Mouse (Mus musculus) macrophage (primary cell): Measurements from ENCODE around the gene Tmem202. TPM values are rescaled to one million over a fixed set of nuclear protein-coding genes. Genes with fewer than 3 reads are reported as not detected.

Experiments used
- H3K27ac ChIP-seq: fragments of 350-480 bp; formaldehyde crosslinking; 2 replicates; pipeline ENCODE4 v1.9.0; 2021
- H3K36me3 ChIP-seq: fragments of 350-480 bp; formaldehyde crosslinking; 2 replicates; pipeline ENCODE4 v1.9.0; 2021; ENCODE audit errors: inconsistent target
- H3K4me3 ChIP-seq: fragments of 350-480 bp; formaldehyde crosslinking; 2 replicates; pipeline ENCODE4 v1.9.0; 2021; ENCODE audit errors: inconsistent target
- H3K79me2 ChIP-seq: fragments of 350-480 bp; formaldehyde crosslinking; 2 replicates; pipeline ENCODE4 v1.9.0; 2021; ENCODE audit errors: inconsistent target
- WGBS: methylation state at CpG from one replicate; pipeline ENCODE4 v1.1.7; 2026; ENCODE audit warnings: inconsistent platforms; ENCODE audit not compliant: missing documents; 5-methylcytosine and 5-hydroxymethylcytosine counted together
- polyA plus RNA-seq: library from polyadenylated mRNA; stranded (reverse); fragments of 250-400 nt; gene quantifications from 3 replicates; pipeline ENCODE4 v1.2.4, GENCODE M21; 2018; ENCODE audit warnings: inconsistent platforms

Tmem202 gene
- polyA plus RNA-seq, 1 experiment from 2014 or later: 5.0 TPM

DNA sequence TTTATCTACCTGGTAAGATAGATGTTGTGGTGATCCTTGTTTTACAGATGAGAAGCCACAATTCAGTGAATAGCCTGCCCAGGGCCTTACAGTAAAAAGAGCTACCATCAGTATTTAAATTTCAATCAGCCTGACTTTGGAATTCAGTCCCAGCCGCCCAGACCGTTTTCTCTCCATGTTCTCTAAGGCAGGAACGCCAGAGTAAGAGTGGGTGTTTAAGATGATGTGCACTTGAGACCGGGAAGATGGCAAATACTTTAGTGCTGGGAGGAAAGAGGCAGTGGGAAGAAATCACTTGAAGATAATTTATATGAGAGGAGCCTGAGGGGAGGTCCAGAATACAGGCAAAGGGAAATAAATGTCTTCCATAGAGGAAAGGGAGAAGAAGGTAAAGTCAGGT lies 10.4 kb upstream of the Tmem202 start:
- peaks cover 100% of the 10 kb centered on the region for H3K79me2 ChIP-seq
- H3K36me3 ChIP-seq: peaks cover 53% of the 10 kb centered on the region
- peak overlapping the region; percentile 50 for H3K27ac ChIP-seq
- H3K4me3 ChIP-seq: no peak overlapping the region
- 96% methylated on average over 4 of the region's 4 CpGs for WGBS

DNA sequence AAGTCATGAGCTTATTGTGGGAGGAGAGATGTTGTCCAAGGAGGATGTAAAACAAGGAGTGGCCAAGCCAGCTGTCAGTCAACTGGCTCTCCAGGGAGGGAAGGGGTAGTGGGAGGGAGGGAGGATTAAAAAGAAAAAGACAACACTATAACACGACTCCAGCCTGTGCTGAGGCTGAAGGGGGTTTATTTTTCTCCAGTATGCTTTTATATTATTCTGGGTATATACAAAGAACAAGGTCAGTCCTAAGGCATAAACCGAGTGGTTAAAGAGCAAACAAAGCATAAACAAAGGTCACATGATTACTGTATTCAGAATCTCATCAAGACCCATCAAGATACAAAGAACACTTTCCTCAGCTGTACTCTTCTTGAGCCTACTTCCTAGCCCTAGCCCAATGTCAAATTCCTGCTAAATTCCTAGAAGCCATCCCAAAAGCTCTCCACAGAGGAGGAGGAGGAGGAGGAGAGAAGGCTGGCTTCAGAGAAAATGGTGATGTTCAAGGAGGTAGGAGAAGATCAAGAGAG lies 9.4 kb upstream of the Tmem202 start:
- Histone ChIP-seq H3K4me3 (no peak overlapping the region), H3K27ac (peak overlapping the region; percentile 99), H3K79me2 (peaks cover 96% of the 10 kb centered on the region), H3K36me3 (peaks cover 42% of the 10 kb centered on the region; the same call in 1 of the 2 replicates)
- WGBS: 36% methylated on average over 2 of the region's 2 CpGs

DNA sequence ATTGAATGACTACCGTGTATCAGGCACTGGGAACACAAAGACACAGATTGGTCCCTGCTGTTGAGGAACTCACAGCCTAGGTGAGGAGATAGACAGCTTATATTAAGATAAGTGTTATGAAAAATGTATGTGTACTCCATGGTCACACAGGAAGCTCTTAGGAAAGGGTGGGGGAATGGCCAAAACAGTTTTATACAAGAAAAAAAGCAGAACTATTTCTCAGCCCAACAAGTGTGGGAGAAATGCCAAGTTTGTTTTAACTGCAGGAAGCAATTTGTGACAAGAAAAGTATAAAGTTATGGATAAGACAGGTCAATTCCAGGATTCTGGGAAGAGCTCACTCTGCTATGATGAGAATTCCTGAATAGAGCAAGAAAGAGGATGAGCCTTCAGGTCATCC lies 8.2 kb upstream of the Tmem202 start:
- H3K4me3 ChIP-seq: no peak overlapping the region
- H3K36me3 ChIP-seq: peaks cover 32% of the 10 kb centered on the region; the same call in 1 of the 2 replicates
- WGBS: 0% methylated on average over 1 of the region's 1 CpGs
- H3K79me2 ChIP-seq: peaks cover 96% of the 10 kb centered on the region
- H3K27ac ChIP-seq: peak overlapping the region; percentile 99

DNA sequence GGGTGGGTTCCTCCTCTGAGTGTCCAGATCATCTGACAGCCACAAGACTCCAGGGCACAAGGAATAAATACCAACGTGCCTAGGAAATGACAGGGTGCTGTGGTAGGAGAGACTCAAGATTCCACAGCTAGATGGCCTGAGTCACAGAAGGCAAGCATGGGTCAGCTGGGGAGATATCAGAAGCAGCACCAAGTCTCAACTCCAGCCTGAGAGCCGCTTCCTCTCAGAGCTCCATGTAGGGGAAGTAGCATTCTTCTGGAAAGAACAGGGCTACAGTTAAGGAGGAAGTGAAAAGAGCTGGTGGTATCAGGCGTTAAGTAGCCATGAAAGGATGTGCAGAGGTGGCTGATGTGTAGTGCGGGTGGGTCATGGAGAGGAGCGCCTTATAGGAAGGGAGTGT lies 5.1 kb upstream of the Tmem202 start:
- Histone ChIP-seq H3K36me3 (peaks cover 14% of the 10 kb centered on the region; the same call in 1 of the 2 replicates), H3K4me3 (no peak overlapping the region), H3K27ac (peak overlapping the region; percentile 99), H3K79me2 (peaks cover 96% of the 10 kb centered on the region)
- WGBS: 0% methylated on average over 5 of the region's 5 CpGs

DNA sequence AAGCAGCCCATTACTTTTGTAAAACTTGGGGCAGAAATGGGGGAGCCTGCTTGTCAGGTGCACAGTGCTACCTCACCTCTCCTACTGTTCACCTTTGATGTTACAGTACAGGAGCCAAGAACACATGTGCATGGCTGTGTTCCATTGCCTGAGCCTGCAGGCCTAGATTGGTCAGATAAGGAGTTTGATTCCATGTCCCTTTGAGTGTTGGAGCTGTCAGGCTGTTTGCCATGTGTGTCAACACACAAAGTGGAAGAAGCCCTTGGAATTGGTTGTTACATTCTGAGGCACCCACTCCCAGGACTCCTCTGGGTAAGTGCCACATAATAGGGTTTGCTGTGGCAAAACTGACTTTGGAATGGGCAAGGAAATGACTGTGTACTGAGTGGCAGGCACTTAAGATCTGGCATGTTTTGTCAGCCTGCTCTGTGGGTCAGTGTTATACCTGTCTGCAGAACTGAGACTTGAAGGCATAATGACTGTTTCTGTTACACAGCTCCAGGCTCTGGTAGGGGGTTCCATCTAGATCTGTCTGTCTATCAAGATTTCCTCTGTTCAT lies 3.2 kb upstream of the Tmem202 start:
- peak overlapping the region; percentile 76 for H3K4me3 ChIP-seq
- H3K36me3 ChIP-seq: 0 out of 2 replicates have a peak, but pooled peaks cover 5% of the 10 kb centered on the region
- peaks cover 83% of the 10 kb centered on the region for H3K79me2 ChIP-seq
- peak overlapping the region; percentile 99 for H3K27ac ChIP-seq

DNA sequence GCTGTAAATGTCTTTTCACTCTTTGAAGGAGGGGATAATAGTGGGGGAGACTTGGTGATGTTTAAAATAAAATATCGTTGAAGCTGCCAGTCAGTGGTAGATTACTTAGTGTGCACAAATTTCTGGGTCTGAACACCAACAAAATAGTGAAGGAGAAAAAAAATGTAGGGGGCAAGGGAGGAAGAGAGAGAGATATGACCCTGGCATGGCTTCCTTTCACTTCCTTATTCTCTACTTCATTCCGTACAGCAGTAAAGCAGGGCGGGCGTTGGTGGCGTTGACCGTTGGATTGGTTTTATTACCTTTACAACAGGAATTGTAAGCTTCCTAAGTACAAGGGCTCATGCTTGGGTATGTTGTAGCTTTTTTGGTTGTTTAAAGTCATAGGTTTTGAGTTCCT lies 2.0 kb upstream of the Tmem202 start:
- peak overlapping the region; percentile 99 for H3K27ac ChIP-seq

DNA sequence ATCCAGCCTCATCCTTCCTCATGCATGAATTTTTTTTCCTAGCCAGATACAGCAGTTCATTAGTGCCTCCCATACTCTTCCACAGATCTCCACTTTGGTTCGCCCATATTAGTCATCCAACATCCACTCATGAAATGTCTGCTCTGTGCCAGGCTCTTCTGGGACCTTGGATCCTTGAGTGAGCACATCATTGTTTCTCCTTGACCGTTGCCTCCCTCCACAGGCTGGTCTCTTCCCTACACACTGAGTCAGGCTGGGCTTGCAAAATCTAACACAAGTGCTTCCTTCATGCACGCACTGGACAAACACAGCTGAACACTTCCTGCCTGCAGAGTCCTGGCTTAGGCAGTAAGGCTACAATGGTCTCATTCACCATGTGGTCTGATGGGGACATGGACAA lies 2.0 kb downstream of the Tmem202 start:
- WGBS: 17% methylated on average over 3 of the region's 3 CpGs
- Histone ChIP-seq H3K36me3 (no peaks in the 10 kb centered on the region), H3K27ac (peak overlapping the region; percentile 99), H3K79me2 (peaks cover 35% of the 10 kb centered on the region), H3K4me3 (no peak overlapping the region)

More for the DNA sequence above, 2.0 kb upstream of the Tmem202 start:
- Histone ChIP-seq H3K4me3 (peak overlapping the region; percentile 76), H3K79me2 (peaks cover 71% of the 10 kb centered on the region), H3K36me3 (0 out of 2 replicates have a peak, but pooled peaks cover 3% of the 10 kb centered on the region)
- 4% methylated on average over 6 of the region's 6 CpGs for WGBS

DNA sequence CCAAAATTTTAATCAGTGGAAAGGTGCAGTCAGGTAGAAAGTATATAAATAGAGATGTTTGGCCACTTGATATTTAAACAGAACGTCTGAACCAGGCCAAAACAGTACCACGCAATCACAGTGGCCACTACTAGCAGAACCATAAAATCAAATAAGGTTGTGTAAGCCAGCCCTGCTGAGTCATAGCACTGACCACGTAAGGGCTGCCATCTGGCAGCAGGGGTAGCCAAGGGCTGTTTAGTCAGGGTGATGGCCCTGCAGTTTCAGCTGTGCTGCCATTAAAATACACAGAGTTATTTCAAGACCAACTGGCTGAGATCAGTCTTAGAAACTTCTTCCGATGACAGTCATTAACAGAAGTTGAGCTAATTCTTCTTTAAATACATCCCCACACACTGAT lies 5.8 kb downstream of the Tmem202 start:
- peaks cover 4% of the 10 kb centered on the region; the same call in 1 of the 2 replicates for H3K79me2 ChIP-seq
- H3K27ac ChIP-seq: peak overlapping the region; percentile 52
- H3K4me3 ChIP-seq: no peak overlapping the region
- WGBS: 17% methylated on average over 4 of the region's 4 CpGs
- H3K36me3 ChIP-seq: no peaks in the 10 kb centered on the region

DNA sequence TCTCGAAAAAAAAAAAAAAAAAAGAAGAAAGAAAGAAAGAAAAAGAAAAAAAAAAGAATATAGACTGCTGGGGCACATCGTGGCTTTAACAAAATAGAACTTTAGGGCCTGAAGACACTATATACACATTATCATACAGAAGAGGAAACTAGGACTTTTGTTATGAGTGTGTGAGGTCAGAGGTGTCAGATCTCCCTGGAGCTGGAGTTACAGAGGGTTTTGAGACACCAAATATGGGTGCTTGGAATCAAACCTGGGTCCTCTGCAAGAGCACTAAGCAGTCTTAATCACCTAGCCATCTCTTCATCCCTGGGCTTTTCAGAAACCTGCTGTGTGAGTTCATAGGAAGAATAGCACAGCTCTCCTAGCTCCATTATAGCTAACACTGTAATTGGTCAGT lies 6.2 kb downstream of the Tmem202 start:
- Histone ChIP-seq H3K4me3 (no peak overlapping the region), H3K36me3 (no peaks in the 10 kb centered on the region), H3K79me2 (peaks cover 2% of the 10 kb centered on the region; the same call in 1 of the 2 replicates), H3K27ac (peak overlapping the region; percentile 52)
- 71% methylated on average over 1 of the region's 2 CpGs for WGBS

DNA sequence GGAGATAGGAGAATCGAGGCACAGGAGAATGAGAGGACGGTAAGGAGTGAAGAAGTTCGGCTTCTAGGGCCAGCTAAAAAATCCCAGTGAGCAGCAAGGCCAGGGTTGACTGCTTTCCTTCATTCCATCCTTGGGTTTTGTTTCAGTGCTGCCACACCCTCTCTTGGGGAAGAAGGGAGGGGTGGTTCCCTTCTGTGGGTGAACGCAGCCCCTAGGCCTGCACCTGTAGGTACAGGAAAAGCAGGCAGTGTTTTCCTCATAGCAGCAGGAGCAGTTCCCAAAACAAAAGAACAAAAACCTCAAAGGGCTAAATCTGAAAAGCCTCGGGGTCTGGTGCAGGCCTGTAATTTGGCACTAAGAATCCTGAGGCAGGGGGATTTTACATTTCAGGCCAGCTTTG lies 8.0 kb downstream of the Tmem202 start:
- Histone ChIP-seq H3K36me3 (no peaks in the 10 kb centered on the region), H3K79me2 (no peaks in the 10 kb centered on the region), H3K27ac (no peak overlapping the region), H3K4me3 (no peak overlapping the region)
- 84% methylated on average over 5 of the region's 5 CpGs for WGBS

DNA sequence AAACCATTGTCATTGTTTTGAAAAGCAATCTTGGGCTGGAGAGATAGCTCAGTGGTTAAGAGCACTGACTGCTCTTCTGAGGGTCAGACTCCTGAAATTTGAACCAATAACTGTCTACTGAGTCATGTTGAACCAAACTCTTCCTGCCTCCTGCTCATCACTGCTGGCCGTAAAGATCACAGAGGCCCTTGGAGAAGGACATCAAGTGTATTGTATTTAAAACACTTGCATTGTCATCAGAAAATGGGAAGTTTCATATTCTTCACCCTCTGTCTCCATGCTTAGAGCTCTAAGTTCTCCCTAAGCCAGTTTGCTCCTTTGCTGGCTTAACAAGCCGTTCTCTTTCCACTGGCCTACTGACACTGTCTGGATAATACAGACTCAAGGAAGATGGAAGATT lies 11.4 kb downstream of the Tmem202 start:
- Histone ChIP-seq H3K4me3 (no peak overlapping the region), H3K27ac (peak overlapping the region; percentile 19; the same call in 1 of the 2 replicates), H3K79me2 (no peaks in the 10 kb centered on the region), H3K36me3 (no peaks in the 10 kb centered on the region)
- 16% methylated on average over 2 of the region's 2 CpGs for WGBS

DNA sequence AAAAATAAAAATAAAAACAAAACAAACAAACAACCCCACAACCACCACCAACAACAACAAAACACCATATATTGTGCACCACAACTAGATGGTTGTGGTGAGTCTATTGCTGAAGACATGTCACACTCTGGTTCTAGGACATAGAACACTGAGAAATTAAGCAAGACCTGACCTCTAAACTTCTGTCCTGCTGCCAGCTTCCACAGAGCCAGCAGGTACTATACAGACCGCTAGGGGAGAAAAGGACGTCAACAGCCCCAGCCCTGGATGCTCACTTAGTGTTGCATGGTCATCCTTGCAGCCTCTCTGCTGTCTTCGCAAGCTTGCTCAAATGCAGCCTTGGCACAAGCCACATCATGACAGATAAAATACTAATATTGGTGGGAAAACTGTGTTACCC lies 12.1 kb downstream of the Tmem202 start:
- Histone ChIP-seq H3K27ac (no peak overlapping the region), H3K4me3 (no peak overlapping the region), H3K79me2 (no peaks in the 10 kb centered on the region), H3K36me3 (no peaks in the 10 kb centered on the region)
- 100% methylated on average over 3 of the region's 3 CpGs for WGBS

DNA sequence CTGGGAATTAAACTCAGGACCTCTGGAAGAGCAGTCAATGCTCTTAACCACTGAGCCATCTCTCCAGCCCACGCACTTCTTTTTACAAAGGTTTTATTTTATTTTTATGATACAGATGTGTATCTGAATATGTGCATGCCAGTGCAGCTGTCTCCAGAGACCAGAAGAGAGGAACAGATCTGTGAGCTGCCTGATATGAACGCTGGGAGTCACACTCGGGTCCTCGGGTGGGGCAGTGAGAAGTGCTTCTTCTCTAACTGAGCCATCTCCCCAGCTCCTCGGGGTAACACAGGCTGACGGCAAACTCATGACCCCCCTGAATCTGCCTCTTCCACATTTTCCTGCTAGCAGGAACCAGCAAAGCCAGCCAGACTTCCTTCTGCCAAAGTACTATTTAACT lies 12.9 kb downstream of the Tmem202 start:
- 50% methylated on average over 3 of the region's 6 CpGs for WGBS
- Histone ChIP-seq H3K4me3 (no peak overlapping the region), H3K79me2 (no peaks in the 10 kb centered on the region), H3K36me3 (no peaks in the 10 kb centered on the region), H3K27ac (no peak overlapping the region)

DNA sequence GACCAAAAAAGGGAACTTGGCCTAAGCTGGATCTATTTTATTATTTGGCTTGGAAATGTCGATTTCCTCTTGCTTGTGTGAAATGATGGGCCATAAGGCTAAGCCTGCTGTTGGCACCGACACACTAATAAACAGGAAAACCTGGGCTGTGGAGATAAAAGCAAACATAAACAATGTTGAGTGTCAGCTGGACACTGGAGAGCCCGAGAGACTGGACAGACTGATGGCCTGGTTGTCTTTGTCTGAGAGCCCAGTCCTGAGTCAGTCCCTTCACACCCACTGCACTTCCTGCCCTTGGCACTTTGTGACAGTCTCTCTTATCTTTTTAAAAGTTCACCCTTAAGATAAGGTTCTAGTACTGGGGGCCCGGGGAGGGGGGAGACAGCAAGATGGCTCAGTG lies 16.7 kb downstream of the Tmem202 start:
- no peak overlapping the region for H3K4me3 ChIP-seq
- H3K27ac ChIP-seq: no peak overlapping the region
- WGBS: 37% methylated on average over 4 of the region's 4 CpGs

DNA sequence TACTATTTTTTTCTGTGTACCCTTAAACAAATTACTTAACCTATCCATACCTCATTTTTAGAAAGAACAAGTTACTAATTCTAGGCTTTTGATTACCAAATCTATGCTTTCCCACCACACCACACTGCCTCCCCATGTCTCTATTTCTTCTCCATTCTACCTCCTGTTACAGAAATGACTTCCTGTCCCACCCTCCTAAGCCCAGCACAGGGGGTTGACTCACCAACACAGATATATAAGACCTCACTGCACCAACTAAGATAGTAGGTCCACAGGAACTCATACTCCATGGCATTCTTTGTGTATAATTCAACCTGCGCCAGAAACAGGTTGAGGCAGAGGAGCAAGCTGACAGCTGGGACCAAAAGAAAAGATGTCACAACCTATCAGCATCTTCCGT lies 20.3 kb downstream of the Tmem202 start:
- H3K36me3 ChIP-seq: no peaks in the 10 kb centered on the region
- 86% methylated on average over 2 of the region's 2 CpGs for WGBS
- no peak overlapping the region for H3K4me3 ChIP-seq
- H3K79me2 ChIP-seq: no peaks in the 10 kb centered on the region
- H3K27ac ChIP-seq: no peak overlapping the region

More for the DNA sequence above, 16.7 kb downstream of the Tmem202 start:
- H3K36me3 ChIP-seq: no peaks in the 10 kb centered on the region
- no peaks in the 10 kb centered on the region for H3K79me2 ChIP-seq

DNA sequence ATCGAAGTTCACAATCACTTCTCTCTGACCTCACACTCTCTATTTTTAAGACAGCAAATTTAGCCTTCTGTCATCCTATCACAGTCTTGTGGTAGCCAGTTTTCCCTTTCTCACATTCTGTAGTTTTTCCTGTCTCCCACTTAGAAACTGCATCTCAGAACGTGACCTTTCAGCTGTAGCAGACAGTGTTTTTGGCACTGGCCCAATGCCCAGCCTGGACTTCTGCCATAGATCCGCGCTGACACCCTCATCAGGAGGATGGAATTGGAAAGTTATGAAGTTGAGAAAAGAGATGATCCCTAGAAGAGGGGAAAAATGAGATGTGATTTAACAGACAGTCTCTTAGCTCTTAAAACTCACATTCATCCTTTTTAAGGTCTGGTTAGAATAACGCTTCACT lies 20.7 kb downstream of the Tmem202 start:
- H3K79me2 ChIP-seq: no peaks in the 10 kb centered on the region
- no peaks in the 10 kb centered on the region for H3K36me3 ChIP-seq
- H3K27ac ChIP-seq: no peak overlapping the region
- 82% methylated on average over 5 of the region's 5 CpGs for WGBS
- H3K4me3 ChIP-seq: no peak overlapping the region
